Mouse (Mus musculus) activated CD4-positive, CD25-positive, alpha-beta regulatory T cell, adult 9 weeks (primary cell): Measurements from ENCODE around the gene Spcs2. TPM values are rescaled to one million over a fixed set of nuclear protein-coding genes. Genes with fewer than 3 reads are reported as not detected.

ENCODE experiments used
- polyA plus RNA-seq: library from polyadenylated mRNA; unstranded; fragments of 100-300 nt; shearing (Covaris generic); gene quantifications from one replicate; pipeline ENCODE4 v1.2.1, GENCODE M21; 2017

Gene Spcs2
- 502 TPM for polyA plus RNA-seq

DNA sequence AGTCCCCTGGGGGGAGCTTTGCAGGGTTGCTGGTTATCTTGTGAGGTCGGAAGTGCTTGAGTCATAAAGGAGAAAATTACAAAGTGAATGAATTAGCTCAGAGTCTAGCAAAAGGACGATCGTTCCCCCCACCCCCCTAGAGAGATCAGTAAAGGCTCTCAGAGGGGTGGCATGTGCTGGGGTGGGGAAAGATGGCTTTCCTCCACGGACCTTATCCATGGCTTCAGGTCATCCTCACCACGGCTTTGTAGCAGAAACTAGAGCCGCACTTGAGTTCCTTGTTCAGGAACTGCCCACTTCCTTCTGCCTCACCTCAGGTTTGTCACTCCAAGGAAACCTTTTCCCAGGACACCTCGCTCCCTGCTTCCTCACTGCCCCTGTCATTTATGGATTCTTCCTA, at the start of gene Spcs2:
Gene Spcs2, minus strand, starts transcription at position 101 of the 400 bp plus-strand sequence.

DNA sequence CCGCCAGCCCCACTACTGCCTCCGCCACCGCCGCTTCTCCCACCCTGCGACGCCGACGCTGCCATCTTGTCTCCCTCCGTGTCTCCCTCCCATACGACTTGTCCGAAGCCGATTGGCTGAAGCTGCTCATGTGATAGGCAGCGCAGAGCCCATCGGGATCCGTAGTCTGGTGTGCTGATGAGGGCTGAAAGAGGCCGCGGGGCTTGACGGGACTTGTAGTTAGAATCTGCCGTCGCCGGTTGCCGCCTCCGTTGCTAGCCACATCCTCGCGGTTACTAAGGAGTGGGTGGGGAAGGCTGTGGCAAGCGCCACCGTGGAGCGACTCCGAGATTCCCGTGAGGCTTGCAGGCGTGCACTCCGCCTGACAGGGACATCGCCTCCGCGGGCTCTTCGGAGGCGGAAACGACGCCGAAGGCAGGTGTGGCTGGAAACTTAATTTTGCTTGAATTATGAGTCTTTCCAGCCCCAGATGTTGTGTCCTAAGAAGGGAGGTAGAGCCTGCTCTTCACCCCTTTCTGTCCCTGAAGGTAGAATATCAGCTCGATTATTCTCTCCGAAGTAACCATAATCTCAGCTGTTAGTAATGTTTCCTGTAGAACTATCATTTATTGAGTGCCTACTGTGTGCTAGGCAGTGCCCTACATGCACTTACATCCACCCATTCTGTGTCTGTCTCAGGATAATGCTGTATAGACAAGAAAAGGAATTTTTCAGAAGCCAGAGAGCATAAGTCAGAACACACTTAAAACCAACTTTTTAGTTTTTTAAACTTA, 4.3 kb downstream of the Spcs2 start, which contains the start of gene Xrra1:
Gene Xrra1, plus strand, starts transcription at position 304 of the 773 bp plus-strand sequence.

GRCm38 (mm10) chr7:99828083-99828570, 35.1 kb downstream of the Spcs2 start, which contains the start of gene Neu3:
Gene Neu3, minus strand, starts transcription at chr7:99828417.

Other genes with a start within 250 kb of the Spcs2 start
- gene Tpbgl, start 236.4 kb downstream of the Spcs2 start, polyA plus RNA-seq = not detected
- gene Slco2b1, start 152.1 kb downstream of the Spcs2 start, polyA plus RNA-seq = 0.37 TPM
- not detected for gene Olfr520, start 133.2 kb downstream of the Spcs2 start, polyA plus RNA-seq
- not detected for gene Olfr521, start 100.0 kb downstream of the Spcs2 start, polyA plus RNA-seq
- 35.1 TPM for gene Neu3, start 35.0 kb downstream of the Spcs2 start, polyA plus RNA-seq
- gene Xrra1, start 4.3 kb downstream of the Spcs2 start, polyA plus RNA-seq = not detected
- gene Rnf169, start 117.0 kb upstream of the Spcs2 start, polyA plus RNA-seq = 3.7 TPM
- gene Chrdl2, start 142.7 kb upstream of the Spcs2 start, polyA plus RNA-seq = not detected